Mouse (Mus musculus): ENCODE results near the gene Derl2. TPM values are rescaled to one million over a fixed set of nuclear protein-coding genes. Genes with fewer than 3 reads are reported as not detected.

The Derl2 gene
- total RNA-seq (2021) = 10 to 100 TPM; 15.2 to 17.4 TPM
- long read RNA-seq, experiment 1, transcript Derl2-206 (7 exons, 3,666 nt) = major isoform, 19 of 27 reads
- long read RNA-seq, experiment 1, partial matches to known transcripts = 6 of 27 reads
- long read RNA-seq, experiment 1, other reads (novel, unspliced or antisense) = 2 of 27 reads
- long read RNA-seq, experiment 2, transcript Derl2-206 (7 exons, 3,666 nt) = major isoform, 29 of 34 reads
- long read RNA-seq, experiment 2, partial matches to known transcripts = 0 of 34 reads
- long read RNA-seq, experiment 2, other reads (novel, unspliced or antisense) = 5 of 34 reads

- peak; percentile 94 for DNase-seq
These were observed at the start of gene Derl2, which contains the start of gene Mis12 for GRCm38 (mm10) chr11:71019201-71020068. Gene Derl2, minus strand, starts transcription at chr11:71019841. Gene Mis12, plus strand, starts transcription at chr11:71019611.

GRCm38 (mm10) chr11:71052554-71052953 lies 32.9 kb upstream of the Derl2 start:
- no peak for DNase-seq

GRCm38 (mm10) chr11:71039526-71040298 lies 20.1 kb upstream of the Derl2 start:
- no peak for DNase-seq

- DNase-seq = peak; percentile 39
These were observed 13.6 kb upstream of the Derl2 start, which contains the start of gene 6330403K07Rik for GRCm38 (mm10) chr11:71033163-71033761. Gene 6330403K07Rik, minus strand, starts transcription at chr11:71033513.

- peak; percentile 5 for DNase-seq
These were observed 13.0 kb upstream of the Derl2 start for GRCm38 (mm10) chr11:71032491-71033162.

GRCm38 (mm10) chr11:71032070-71032469 lies 12.4 kb upstream of the Derl2 start:
- no peak for DNase-seq

GRCm38 (mm10) chr11:71029403-71030118 lies 9.9 kb upstream of the Derl2 start:
- DNase-seq = no peak

- no peak for DNase-seq
These were observed 8.6 kb upstream of the Derl2 start for GRCm38 (mm10) chr11:71028280-71028679.

GRCm38 (mm10) chr11:71018416-71019200 lies 1.0 kb downstream of the Derl2 start:
- DNase-seq = no peak

- DNase-seq = no peak
These were observed 2.6 kb downstream of the Derl2 start for GRCm38 (mm10) chr11:71017051-71017450.

- no peak for DNase-seq
These were observed 6.9 kb downstream of the Derl2 start for GRCm38 (mm10) chr11:71012743-71013142.

- no peak for DNase-seq
These were observed 11.3 kb downstream of the Derl2 start for GRCm38 (mm10) chr11:71008321-71008720.

GRCm38 (mm10) chr11:71007831-71008230 lies 11.8 kb downstream of the Derl2 start:
- DNase-seq = no peak

- DNase-seq = no peak
These were observed 12.6 kb downstream of the Derl2 start for GRCm38 (mm10) chr11:71007026-71007425.

GRCm38 (mm10) chr11:71005046-71005445 lies 14.6 kb downstream of the Derl2 start:
- DNase-seq = no peak

- peak; percentile 91 for DNase-seq
These were observed 15.3 kb downstream of the Derl2 start, which contains the start of gene Dhx33 for GRCm38 (mm10) chr11:71004316-71004773. Gene Dhx33, minus strand, starts transcription at chr11:71004437.

- DNase-seq = peak; percentile 35
These were observed 15.9 kb downstream of the Derl2 start for GRCm38 (mm10) chr11:71003611-71004315.

- DNase-seq = no peak
These were observed 18.5 kb downstream of the Derl2 start for GRCm38 (mm10) chr11:71001167-71001566.

Measured in gastrocnemius, postnatal 10 days (tissue).